Mouse (Mus musculus): ENCODE results near the gene Rps15.

DNA sequence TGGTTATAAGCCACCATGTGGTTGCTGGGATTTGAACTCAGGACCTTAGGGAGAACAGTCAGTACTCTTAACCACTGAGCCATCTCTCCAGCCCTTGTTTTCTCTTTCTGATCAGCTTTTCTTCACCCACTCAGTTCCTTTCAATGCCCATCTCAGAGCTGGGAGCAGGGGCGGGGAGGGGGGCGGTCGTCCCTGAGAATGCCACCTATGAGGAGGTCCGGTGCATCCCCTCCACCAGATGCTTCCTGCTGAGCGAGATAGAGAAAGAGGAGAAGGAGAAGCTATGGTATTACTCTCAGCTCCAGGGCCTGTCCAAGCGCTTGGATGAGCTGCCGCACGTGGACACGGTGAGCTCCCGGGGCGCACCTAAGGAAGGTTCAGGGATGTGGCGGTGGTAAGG, 12.2 kb downstream of the Rps15 start:
- no peak for TF ChIP-seq CTCF (IDR thresholded peaks at IDR 0.05; ENCODE audit: low read depth)
- TF ChIP-seq EP300 (IDR thresholded peaks at IDR 0.05; ENCODE audit: low read depth): no peak

Data from heart, postnatal 0 days (tissue).